Mouse (Mus musculus) liver, adult 2 months (tissue): ENCODE results near the gene Inka2. TPM values are rescaled to one million over a fixed set of nuclear protein-coding genes. Genes with fewer than 3 reads are reported as not detected.

Experiments
- DNase-seq: peaks from one replicate; pipeline ENCODE4 v3.0.0-alpha.2; 2011; ENCODE audit warnings: low read depth, low spot score; ENCODE audit errors: extremely low read depth
- H3K27ac ChIP-seq: fragments of 200-500 bp; replicated peaks from 2 replicates; pipeline ENCODE4 v1.5.1; 2012; ENCODE audit warnings: low read depth, mild to moderate bottlenecking, control low read depth, inconsistent platforms, low read length; ENCODE audit not compliant: insufficient read depth
- H3K27me3 ChIP-seq: fragments of 200-500 bp; 2 replicates; pipeline ENCODE4 v1.6.1; 2012; ENCODE audit warnings: mild to moderate bottlenecking, moderate library complexity, low read length, inconsistent platforms; ENCODE audit not compliant: control insufficient read depth, insufficient read depth
- H3K36me3 ChIP-seq: fragments of 200-500 bp; 2 replicates; pipeline ENCODE4 v1.6.1; 2012; ENCODE audit warnings: low read length, inconsistent platforms; ENCODE audit not compliant: control insufficient read depth, insufficient read depth
- H3K4me1 ChIP-seq: fragments of 200-500 bp; 2 replicates; pipeline ENCODE4 v1.6.1; 2011; ENCODE audit warnings: low read length; ENCODE audit not compliant: control insufficient read depth, insufficient read depth
- H3K4me3 ChIP-seq: fragments of 200-500 bp; 2 replicates; pipeline ENCODE4 v1.5.1; 2011; ENCODE audit warnings: low read depth, mild to moderate bottlenecking, control low read depth, low read length, moderate library complexity; ENCODE audit not compliant: insufficient read depth
- H3K79me2 ChIP-seq: fragments of 200-500 bp; 2 replicates; pipeline ENCODE4 v1.6.1; 2012; ENCODE audit warnings: inconsistent platforms, mild to moderate bottlenecking, low read length, moderate library complexity; ENCODE audit not compliant: control insufficient read depth, insufficient read depth
- H3K9ac ChIP-seq: fragments of 200-500 bp; 2 replicates; pipeline ENCODE4 v1.6.1; 2012; ENCODE audit warnings: low read depth, mild to moderate bottlenecking, control low read depth, inconsistent platforms, low read length
- CTCF ChIP-seq: fragments of 200-500 bp; IDR thresholded peaks from 2 replicates; pipeline ENCODE4 v1.5.1; 2011; ENCODE audit warnings: low read depth, low read length, control low read depth
- POLR2A ChIP-seq: fragments of 200-500 bp; IDR thresholded peaks from 2 replicates; pipeline ENCODE4 v1.6.1; 2011; ENCODE audit warnings: low read length, control low read depth; ENCODE audit not compliant: insufficient read depth; ENCODE audit errors: extremely low read depth
- WGBS: fragments of 180-500 bp; shearing (Covaris S2); methylation state at CpG from one replicate; pipeline ENCODE4 v1.1.7; 2018; 5-methylcytosine and 5-hydroxymethylcytosine counted together
- polyA plus RNA-seq: library from polyadenylated mRNA; depleted of rRNA; stranded (reverse); fragments of >200 nt; gene quantifications from 2 replicates; pipeline ENCODE4 v1.2.3, GENCODE M21; 2012
- total RNA-seq: library from RNA; depleted of rRNA; stranded (reverse); fragments of >200 nt; gene quantifications from 2 replicates; pipeline ENCODE4 v1.2.3, GENCODE M21; 2014

Gene Inka2
- total and polyA plus RNA-seq, 2 experiments: 0.07 to 0.09 TPM

- TF ChIP-seq CTCF (no peak), POLR2A (no peak)
- 25% methylated on average over 3 of the region's 3 CpGs for WGBS
- peak; percentile 92 for DNase-seq
- Histone ChIP-seq H3K4me3 (no peak overlapping the region), H3K79me2 (no peaks in the 10 kb centered on the region; the same call in 1 of the 2 replicates), H3K27me3 (no peaks in the 10 kb centered on the region), H3K36me3 (peaks cover 19% of the 10 kb centered on the region), H3K4me1 (peaks cover 28% of the 10 kb centered on the region), H3K27ac (peak overlapping the region; percentile 70), H3K9ac (no peak overlapping the region)
Measured at GRCm38 (mm10) chr3:105737666-105738065, 33.3 kb downstream of the Inka2 start.

GRCm38 (mm10) chr3:105746542-105746941, 42.1 kb downstream of the Inka2 start:
- TF ChIP-seq POLR2A (no peak), CTCF (no peak)
- peaks cover 4% of the 10 kb centered on the region for H3K36me3 ChIP-seq
- DNase-seq: no peak
- peaks cover 9% of the 10 kb centered on the region; the same call in 1 of the 2 replicates for H3K79me2 ChIP-seq
- H3K27ac ChIP-seq: no peak overlapping the region
- H3K27me3 ChIP-seq: no peaks in the 10 kb centered on the region
- H3K9ac ChIP-seq: no peak overlapping the region
- H3K4me3 ChIP-seq: no peak overlapping the region
- WGBS: 67% methylated on average over 2 of the region's 2 CpGs
- peaks cover 6% of the 10 kb centered on the region; the same call in 1 of the 2 replicates for H3K4me1 ChIP-seq

- Histone ChIP-seq H3K27ac (no peak overlapping the region), H3K79me2 (peaks cover 29% of the 10 kb centered on the region; the same call in 1 of the 2 replicates), H3K36me3 (peaks cover 2% of the 10 kb centered on the region), H3K9ac (no peak overlapping the region), H3K27me3 (no peaks in the 10 kb centered on the region), H3K4me3 (no peak overlapping the region), H3K4me1 (peaks cover 7% of the 10 kb centered on the region)
- TF ChIP-seq POLR2A: no peak
- no peak for TF ChIP-seq CTCF
- DNase-seq: no peak
- WGBS: 78% methylated on average over 2 of the region's 2 CpGs
Measured at GRCm38 (mm10) chr3:105750810-105751209, 46.4 kb downstream of the Inka2 start.

- Histone ChIP-seq H3K27ac (no peak overlapping the region), H3K9ac (no peak overlapping the region), H3K4me1 (peaks cover 22% of the 10 kb centered on the region), H3K4me3 (no peak overlapping the region), H3K36me3 (no peaks in the 10 kb centered on the region; the same call in none of the 2 replicates), H3K27me3 (no peaks in the 10 kb centered on the region), H3K79me2 (peaks cover 24% of the 10 kb centered on the region; the same call in 1 of the 2 replicates)
- no peak for TF ChIP-seq CTCF
- no peak for TF ChIP-seq POLR2A
- WGBS: 84% methylated on average over 3 of the region's 3 CpGs
- no peak for DNase-seq
Measured at GRCm38 (mm10) chr3:105754184-105754583, 49.8 kb downstream of the Inka2 start.

GRCm38 (mm10) chr3:105755123-105755522, 50.7 kb downstream of the Inka2 start:
- DNase-seq: no peak
- Histone ChIP-seq H3K36me3 (no peaks in the 10 kb centered on the region), H3K79me2 (peaks cover 22% of the 10 kb centered on the region; the same call in 1 of the 2 replicates), H3K27me3 (no peaks in the 10 kb centered on the region), H3K4me3 (no peak overlapping the region), H3K4me1 (peaks cover 22% of the 10 kb centered on the region), H3K9ac (no peak overlapping the region), H3K27ac (no peak overlapping the region)
- TF ChIP-seq POLR2A (no peak), CTCF (no peak)
- WGBS: 92% methylated on average over 9 of the region's 9 CpGs

- no peak for DNase-seq
- Histone ChIP-seq H3K27me3 (no peaks in the 10 kb centered on the region), H3K79me2 (peaks cover 29% of the 10 kb centered on the region; the same call in 1 of the 2 replicates), H3K4me3 (no peak overlapping the region), H3K9ac (no peak overlapping the region), H3K4me1 (peaks cover 30% of the 10 kb centered on the region), H3K36me3 (no peaks in the 10 kb centered on the region), H3K27ac (no peak overlapping the region; the same call in 1 of the 2 replicates)
- TF ChIP-seq CTCF: no peak
- 46% methylated on average over 2 of the region's 2 CpGs for WGBS
Measured at GRCm38 (mm10) chr3:105756505-105756904, 52.1 kb downstream of the Inka2 start.
